Mouse (Mus musculus) forebrain, embryonic 10.5 days (tissue): ENCODE data around the gene Pef1. TPM values are rescaled to one million over a fixed set of nuclear protein-coding genes. Genes with fewer than 3 reads are reported as not detected.

Source experiments
- DNase-seq: peaks from one replicate; pipeline ENCODE4 v3.0.0-alpha.2; 2017; ENCODE audit warnings: low spot score; ENCODE audit errors: extremely low spot score
- H3K27ac ChIP-seq: fragments of 300-500 bp; sonication (generic); 2 replicates; pipeline ENCODE4 v1.5.1; 2016; ENCODE audit warnings: mild to moderate bottlenecking
- H3K27me3 ChIP-seq: fragments of 300-500 bp; sonication (generic); 2 replicates; pipeline ENCODE4 v1.6.1; 2016; ENCODE audit warnings: mild to moderate bottlenecking; ENCODE audit not compliant: poor library complexity, severe bottlenecking
- H3K36me3 ChIP-seq: fragments of 300-500 bp; sonication (generic); replicated peaks from 2 replicates; pipeline ENCODE4 v1.6.1; 2016; ENCODE audit warnings: mild to moderate bottlenecking, moderate library complexity
- H3K4me1 ChIP-seq: fragments of 300-500 bp; sonication (generic); 2 replicates; pipeline ENCODE4 v1.6.1; 2016
- H3K4me3 ChIP-seq: fragments of 300-500 bp; sonication (generic); 2 replicates; pipeline ENCODE4 v1.5.1; 2016; ENCODE audit warnings: mild to moderate bottlenecking, moderate library complexity
- H3K9me3 ChIP-seq: fragments of 300-500 bp; sonication (generic); 2 replicates; pipeline ENCODE4 v1.6.1; 2016; ENCODE audit warnings: mild to moderate bottlenecking, moderate library complexity
- WGBS: fragments of 180-500 bp; shearing (Covaris S2); methylation state at CpG from one replicate; pipeline ENCODE4 v1.1.7; 2016; 5-methylcytosine and 5-hydroxymethylcytosine counted together
- polyA plus RNA-seq: library from polyadenylated mRNA; unstranded; fragments of >200 nt; fragmentation: Nextera tagmentation; extraction: Ambion mirVana; gene quantifications from 2 replicates; pipeline ENCODE4 v1.2.1, GENCODE M21; 2016

The Pef1 gene
- polyA plus RNA-seq, 1 experiment from 2014 or later: 70.4 TPM

GRCm38 (mm10) chr4:130104584-130104983 lies 2.2 kb downstream of the Pef1 start:
- DNase-seq: no peak
- WGBS: 89% methylated on average over 4 of the region's 4 CpGs
- no peak overlapping the region for H3K4me3 ChIP-seq
- peaks cover 4% of the 10 kb centered on the region; the same call in 1 of the 2 replicates for H3K9me3 ChIP-seq
- peaks cover 50% of the 10 kb centered on the region for H3K4me1 ChIP-seq
- H3K36me3 ChIP-seq: no peaks in the 10 kb centered on the region
- H3K27ac ChIP-seq: no peak overlapping the region
- peaks cover 14% of the 10 kb centered on the region for H3K27me3 ChIP-seq

DNA sequence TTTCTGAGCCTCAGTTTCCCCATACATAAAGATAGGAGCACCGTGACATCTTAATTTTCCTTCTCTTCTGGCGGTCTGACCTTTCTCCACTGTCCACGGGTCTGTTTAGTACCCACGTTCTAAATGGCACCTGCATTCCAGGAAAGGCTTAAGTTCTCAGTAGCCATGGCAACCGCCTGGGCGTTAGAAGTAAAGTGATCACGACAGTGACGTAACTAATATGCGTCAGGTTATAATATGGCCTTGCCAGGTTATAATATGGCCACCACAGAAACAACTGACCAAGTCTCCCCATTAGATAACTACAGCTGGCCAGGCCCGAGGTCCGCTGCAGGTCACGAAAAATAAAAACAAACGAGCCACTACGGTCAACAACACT lies 4.7 kb downstream of the Pef1 start:
- peaks cover 4% of the 10 kb centered on the region; the same call in 1 of the 2 replicates for H3K9me3 ChIP-seq
- 11% methylated on average over 14 of the region's 14 CpGs for WGBS
- H3K4me1 ChIP-seq: peaks cover 28% of the 10 kb centered on the region
- no peaks in the 10 kb centered on the region for H3K36me3 ChIP-seq
- peak overlapping the region; percentile 90 for H3K27ac ChIP-seq
- DNase-seq: no peak
- peak overlapping the region; percentile 83 for H3K4me3 ChIP-seq
- no peaks in the 10 kb centered on the region; the same call in 1 of the 2 replicates for H3K27me3 ChIP-seq

- peak overlapping the region; percentile 90 for H3K27ac ChIP-seq
- WGBS: 1% methylated on average over 39 of the region's 39 CpGs
These were observed 5.2 kb downstream of the Pef1 start for GRCm38 (mm10) chr4:130107444-130108131.

DNA sequence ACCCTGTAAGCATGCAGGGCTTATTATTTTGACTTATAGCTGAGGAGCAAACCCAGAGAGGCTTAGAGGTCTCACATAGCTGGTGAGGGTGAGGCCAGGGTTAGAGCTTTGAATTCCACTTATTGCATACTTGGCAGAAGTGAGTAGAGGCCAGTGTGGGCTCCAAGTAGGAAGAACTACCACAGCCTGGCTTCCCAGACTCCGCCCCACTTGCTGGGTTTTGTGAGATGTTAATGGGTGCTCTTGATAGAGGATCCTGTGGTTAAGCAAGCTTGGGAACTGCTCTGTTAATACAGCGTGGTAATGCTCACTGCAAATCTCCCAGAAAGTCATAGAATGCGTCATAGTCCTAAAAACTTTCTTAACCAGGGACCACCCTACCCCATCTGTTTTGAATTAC lies 6.6 kb downstream of the Pef1 start:
- Histone ChIP-seq H3K4me3 (no peak overlapping the region), H3K36me3 (peaks cover 6% of the 10 kb centered on the region; the same call in 1 of the 2 replicates), H3K9me3 (no peaks in the 10 kb centered on the region; the same call in 1 of the 2 replicates), H3K27ac (no peak overlapping the region), H3K4me1 (peaks cover 19% of the 10 kb centered on the region), H3K27me3 (no peaks in the 10 kb centered on the region)
- WGBS: 83% methylated on average over 3 of the region's 3 CpGs
- DNase-seq: no peak

More at GRCm38 (mm10) chr4:130107444-130108131, 5.2 kb downstream of the Pef1 start:
- peak; percentile 99 for DNase-seq
- Histone ChIP-seq H3K36me3 (no peaks in the 10 kb centered on the region), H3K4me3 (peak overlapping the region; percentile 83), H3K4me1 (peaks cover 23% of the 10 kb centered on the region), H3K27me3 (no peaks in the 10 kb centered on the region; the same call in 1 of the 2 replicates), H3K9me3 (peaks cover 4% of the 10 kb centered on the region; the same call in 1 of the 2 replicates)

GRCm38 (mm10) chr4:130109666-130110065 lies 7.3 kb downstream of the Pef1 start:
- DNase-seq: no peak
- no peaks in the 10 kb centered on the region for H3K27me3 ChIP-seq
- H3K27ac ChIP-seq: no peak overlapping the region
- H3K36me3 ChIP-seq: peaks cover 6% of the 10 kb centered on the region; the same call in 1 of the 2 replicates
- H3K9me3 ChIP-seq: no peaks in the 10 kb centered on the region
- no peak overlapping the region for H3K4me3 ChIP-seq
- H3K4me1 ChIP-seq: peaks cover 19% of the 10 kb centered on the region
- WGBS: 93% methylated on average over 9 of the region's 9 CpGs

- no peaks in the 10 kb centered on the region for H3K9me3 ChIP-seq
- peaks cover 10% of the 10 kb centered on the region; the same call in 1 of the 2 replicates for H3K36me3 ChIP-seq
- DNase-seq: no peak
- no peaks in the 10 kb centered on the region for H3K27me3 ChIP-seq
- no peak overlapping the region for H3K27ac ChIP-seq
- 86% methylated on average over 7 of the region's 7 CpGs for WGBS
- peaks cover 19% of the 10 kb centered on the region for H3K4me1 ChIP-seq
- H3K4me3 ChIP-seq: no peak overlapping the region
These were observed 7.7 kb downstream of the Pef1 start for GRCm38 (mm10) chr4:130110091-130110490.

DNA sequence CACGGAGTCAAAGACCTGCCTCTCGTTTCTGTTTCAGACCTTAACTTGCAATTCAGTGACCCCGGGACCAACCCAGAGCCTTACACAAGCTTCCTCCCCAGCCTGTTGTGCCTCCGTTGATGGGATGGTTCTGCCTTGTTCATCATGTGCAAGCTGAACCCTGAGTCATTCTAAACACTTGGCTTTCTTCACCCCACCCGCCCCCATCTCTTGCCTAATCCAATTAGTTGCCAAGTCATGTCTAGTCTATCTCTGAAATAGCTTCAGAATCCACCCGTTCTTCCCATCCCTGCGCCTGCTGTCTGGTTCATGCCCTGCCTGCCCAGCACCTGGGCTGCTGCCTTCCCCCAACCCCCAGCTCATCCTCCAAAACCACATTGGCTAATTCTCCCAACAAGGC lies 9.9 kb downstream of the Pef1 start:
- 86% methylated on average over 7 of the region's 7 CpGs for WGBS
- Histone ChIP-seq H3K9me3 (no peaks in the 10 kb centered on the region), H3K27me3 (no peaks in the 10 kb centered on the region), H3K4me1 (peaks cover 16% of the 10 kb centered on the region), H3K4me3 (no peak overlapping the region), H3K27ac (no peak overlapping the region), H3K36me3 (peaks cover 15% of the 10 kb centered on the region; the same call in 1 of the 2 replicates)
- no peak for DNase-seq

DNA sequence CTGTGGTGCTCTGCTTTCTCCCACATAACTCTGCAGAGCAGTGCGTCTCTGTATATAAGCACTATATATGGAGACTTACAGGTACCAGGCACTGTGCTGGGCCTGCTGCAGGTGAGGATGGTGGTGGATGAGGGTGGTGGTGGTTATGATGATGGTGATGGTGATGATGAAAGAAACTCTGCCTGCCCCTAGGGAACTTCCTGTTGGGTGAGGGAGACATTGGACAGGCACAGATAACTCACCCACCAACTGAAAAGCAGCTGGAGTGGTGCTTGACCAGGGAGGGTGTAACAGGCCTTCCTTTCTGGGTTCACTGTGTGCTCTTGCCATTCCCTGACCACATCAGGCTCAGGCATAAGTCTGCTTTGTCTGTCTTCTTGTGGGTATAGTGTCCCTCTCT lies 10.4 kb downstream of the Pef1 start:
- Histone ChIP-seq H3K27me3 (no peaks in the 10 kb centered on the region), H3K4me1 (peaks cover 16% of the 10 kb centered on the region), H3K4me3 (no peak overlapping the region), H3K27ac (no peak overlapping the region), H3K9me3 (no peaks in the 10 kb centered on the region), H3K36me3 (peaks cover 15% of the 10 kb centered on the region; the same call in 1 of the 2 replicates)
- WGBS: 100% methylated on average over 1 of the region's 1 CpGs
- DNase-seq: no peak

DNA sequence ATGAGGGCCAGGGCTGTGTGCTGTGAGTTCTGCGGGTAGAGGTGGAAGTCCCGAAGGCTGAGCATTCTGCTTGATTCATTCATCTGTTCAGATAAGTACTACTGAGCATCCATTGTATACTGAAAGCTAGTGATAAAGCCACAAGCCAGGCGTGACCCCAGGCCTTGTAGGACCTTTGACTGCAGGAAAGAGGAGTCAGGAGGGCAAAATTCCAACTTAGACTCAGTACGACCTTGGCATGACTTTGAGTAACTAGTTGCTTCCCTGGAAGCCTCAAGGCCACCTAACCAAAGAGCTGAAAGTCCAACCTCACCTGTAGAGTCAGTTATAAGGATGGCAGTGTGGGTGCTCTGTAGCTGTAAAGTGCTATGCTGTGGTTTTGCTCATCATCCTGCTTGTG lies 18.4 kb downstream of the Pef1 start:
- Histone ChIP-seq H3K4me1 (peaks cover 13% of the 10 kb centered on the region), H3K4me3 (no peak overlapping the region), H3K27me3 (no peaks in the 10 kb centered on the region), H3K27ac (no peak overlapping the region), H3K36me3 (peaks cover 54% of the 10 kb centered on the region), H3K9me3 (no peaks in the 10 kb centered on the region)
- WGBS: 82% methylated on average over 4 of the region's 4 CpGs
- no peak for DNase-seq

DNA sequence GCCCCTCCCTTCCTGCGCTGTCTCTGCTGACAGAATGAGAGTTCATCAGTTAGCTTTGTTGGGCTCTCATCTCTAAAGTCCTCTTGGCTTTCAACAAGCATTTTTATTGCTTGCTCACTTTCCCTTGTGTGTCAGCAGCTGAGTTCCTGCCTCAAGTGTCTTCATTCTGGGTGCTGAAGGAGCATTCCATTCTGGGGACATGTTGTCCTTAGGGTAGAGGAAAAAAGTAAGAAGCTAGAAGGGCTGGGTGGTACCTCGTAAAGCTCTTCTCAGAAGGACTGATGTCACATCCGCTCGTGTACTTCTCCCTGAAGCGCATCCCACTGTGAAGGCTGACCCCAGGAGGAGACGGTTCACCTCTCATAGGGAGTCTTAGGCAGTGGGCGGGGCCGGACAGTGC lies 19.2 kb downstream of the Pef1 start:
- WGBS: 71% methylated on average over 8 of the region's 8 CpGs
- no peak overlapping the region for H3K27ac ChIP-seq
- H3K36me3 ChIP-seq: peaks cover 61% of the 10 kb centered on the region
- H3K4me1 ChIP-seq: peaks cover 22% of the 10 kb centered on the region
- no peak for DNase-seq
- H3K9me3 ChIP-seq: no peaks in the 10 kb centered on the region
- no peak overlapping the region for H3K4me3 ChIP-seq
- no peaks in the 10 kb centered on the region for H3K27me3 ChIP-seq

GRCm38 (mm10) chr4:130123020-130123419 lies 20.7 kb downstream of the Pef1 start:
- no peak overlapping the region for H3K27ac ChIP-seq
- no peaks in the 10 kb centered on the region for H3K27me3 ChIP-seq
- peaks cover 76% of the 10 kb centered on the region for H3K36me3 ChIP-seq
- peaks cover 25% of the 10 kb centered on the region for H3K4me1 ChIP-seq
- no peak overlapping the region for H3K4me3 ChIP-seq
- WGBS: 91% methylated on average over 5 of the region's 5 CpGs
- no peaks in the 10 kb centered on the region for H3K9me3 ChIP-seq
- DNase-seq: no peak

- no peak for DNase-seq
- no peaks in the 10 kb centered on the region for H3K27me3 ChIP-seq
- H3K36me3 ChIP-seq: peaks cover 79% of the 10 kb centered on the region
- 0 out of 2 replicates have a peak overlapping the region, but pooled peaks have one; percentile 8 for H3K27ac ChIP-seq
- H3K4me1 ChIP-seq: peaks cover 25% of the 10 kb centered on the region
- 91% methylated on average over 4 of the region's 4 CpGs for WGBS
- H3K9me3 ChIP-seq: no peaks in the 10 kb centered on the region
- no peak overlapping the region for H3K4me3 ChIP-seq
These were observed 21.8 kb downstream of the Pef1 start for GRCm38 (mm10) chr4:130124110-130124509.

- Histone ChIP-seq H3K4me3 (no peak overlapping the region), H3K27ac (no peak overlapping the region), H3K9me3 (no peaks in the 10 kb centered on the region), H3K27me3 (no peaks in the 10 kb centered on the region), H3K36me3 (peaks cover 79% of the 10 kb centered on the region), H3K4me1 (peaks cover 33% of the 10 kb centered on the region)
- no peak for DNase-seq
- 92% methylated on average over 6 of the region's 6 CpGs for WGBS
These were observed 22.8 kb downstream of the Pef1 start for GRCm38 (mm10) chr4:130125164-130125563.
